Mouse (Mus musculus) gastrocnemius, postnatal 14 days (tissue): ENCODE results near the gene 4930402F06Rik. TPM values are rescaled to one million over a fixed set of nuclear protein-coding genes. Genes with fewer than 3 reads are reported as not detected.

Source experiments
- total RNA-seq, 2 experiments: library from RNA; stranded (reverse); gene quantifications; 2 replicates each; pipeline ENCODE4 v1.2.3; 2021

The 4930402F06Rik gene
- total RNA-seq, 2 experiments from 2014 or later = not detected

Other genes with a start within 250 kb of the 4930402F06Rik start
- 10 to 100 TPM; 76.7 to 79.5 TPM for gene Rab14, start 196.1 kb downstream of the 4930402F06Rik start, total RNA-seq
- gene Gsn, start 140.8 kb downstream of the 4930402F06Rik start, total RNA-seq = 100 to 1,000 TPM; 177 to 231 TPM
- 10 to 100 TPM; 20.1 to 22.2 TPM for gene Stom, start 60.2 kb downstream of the 4930402F06Rik start, total RNA-seq
- gene 4930568D16Rik, start 29.4 kb downstream of the 4930402F06Rik start, total RNA-seq = not detected
- 10 to 100 TPM; 11.1 to 15.6 TPM for gene Ggta1, start 66.1 kb upstream of the 4930402F06Rik start, total RNA-seq
- 10 to 100 TPM; 42.8 to 46.3 TPM for gene Dab2ip, start 161.1 kb upstream of the 4930402F06Rik start, total RNA-seq